Mouse (Mus musculus): ENCODE measurements around the gene Gm7029. TPM values are rescaled to one million over a fixed set of nuclear protein-coding genes. Genes with fewer than 3 reads are reported as not detected.

The Gm7029 gene
- total RNA-seq (2023) = not detected

DNA sequence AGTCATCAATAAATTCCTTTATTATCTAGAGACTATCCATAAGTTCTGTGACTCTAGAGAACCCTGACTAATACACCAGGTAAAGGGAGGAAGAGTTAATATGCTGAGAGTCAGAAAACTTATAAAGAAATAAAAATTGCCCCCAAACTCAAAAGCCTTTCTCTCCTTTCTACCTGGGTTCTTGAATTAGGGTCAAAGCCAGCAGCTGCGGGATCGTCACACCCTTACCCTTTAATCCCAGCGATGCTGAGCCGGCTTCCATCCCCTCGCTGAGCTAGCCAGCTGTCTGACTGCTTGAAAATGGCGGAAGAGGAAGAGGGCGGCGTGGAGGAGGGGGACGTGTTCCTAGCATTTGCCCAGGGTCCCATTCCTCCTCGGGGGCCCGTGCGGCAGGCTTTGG lies at the start of gene Gm7029:
TSS of gene Gm7029 (plus strand) at position 301 of the 400 bp plus-strand sequence.

DNA sequence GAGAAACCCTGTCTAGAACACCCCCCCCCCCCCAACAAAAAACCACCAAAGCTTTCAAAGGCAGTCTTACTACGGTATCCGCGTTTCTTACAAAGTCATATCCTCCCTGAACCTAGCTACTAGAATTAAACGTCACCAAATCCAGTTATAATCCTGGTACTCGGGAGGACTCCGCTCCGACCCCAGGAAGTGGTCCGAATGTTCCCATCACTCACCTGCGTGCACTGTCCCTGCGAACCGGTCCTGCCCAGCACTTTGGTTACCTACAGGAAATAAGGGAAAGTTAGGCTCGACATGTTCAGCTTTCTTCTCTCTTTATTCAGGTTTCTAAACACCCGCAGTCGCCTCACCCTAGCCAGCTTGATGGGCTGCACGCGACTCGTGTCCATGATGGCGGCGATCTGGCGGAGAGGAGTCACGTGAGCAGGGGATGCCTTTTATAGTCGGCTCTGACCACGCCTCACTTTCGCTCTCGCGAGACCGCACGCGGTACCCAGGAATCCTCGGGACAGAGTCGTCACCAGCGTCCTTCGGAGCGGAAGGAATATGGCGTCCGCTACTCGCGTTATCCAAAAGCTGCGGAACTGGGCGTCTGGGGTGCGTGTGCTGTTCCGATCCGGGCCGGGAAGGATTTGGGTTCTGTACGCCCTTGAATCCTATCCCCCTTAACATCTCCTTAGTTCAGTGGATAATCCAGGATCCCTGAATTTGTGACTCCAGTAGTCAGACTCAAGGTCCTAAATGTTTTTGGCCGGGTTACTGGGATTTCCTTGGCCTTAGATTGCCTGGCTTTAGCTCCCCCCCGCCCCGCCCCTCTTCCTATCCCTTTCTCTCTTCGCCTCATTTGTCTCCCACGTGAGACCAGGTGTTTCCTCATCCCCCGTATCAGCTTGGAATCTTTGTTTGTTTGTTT lies 49.3 kb upstream of the Gm7029 start, which contains the start of the genes Rps28 and Ndufa7:
TSS of gene Rps28 (minus strand) at position 479 of the 913 bp plus-strand sequence.
TSS of gene Ndufa7 (plus strand) at position 489 of the 913 bp plus-strand sequence.

DNA sequence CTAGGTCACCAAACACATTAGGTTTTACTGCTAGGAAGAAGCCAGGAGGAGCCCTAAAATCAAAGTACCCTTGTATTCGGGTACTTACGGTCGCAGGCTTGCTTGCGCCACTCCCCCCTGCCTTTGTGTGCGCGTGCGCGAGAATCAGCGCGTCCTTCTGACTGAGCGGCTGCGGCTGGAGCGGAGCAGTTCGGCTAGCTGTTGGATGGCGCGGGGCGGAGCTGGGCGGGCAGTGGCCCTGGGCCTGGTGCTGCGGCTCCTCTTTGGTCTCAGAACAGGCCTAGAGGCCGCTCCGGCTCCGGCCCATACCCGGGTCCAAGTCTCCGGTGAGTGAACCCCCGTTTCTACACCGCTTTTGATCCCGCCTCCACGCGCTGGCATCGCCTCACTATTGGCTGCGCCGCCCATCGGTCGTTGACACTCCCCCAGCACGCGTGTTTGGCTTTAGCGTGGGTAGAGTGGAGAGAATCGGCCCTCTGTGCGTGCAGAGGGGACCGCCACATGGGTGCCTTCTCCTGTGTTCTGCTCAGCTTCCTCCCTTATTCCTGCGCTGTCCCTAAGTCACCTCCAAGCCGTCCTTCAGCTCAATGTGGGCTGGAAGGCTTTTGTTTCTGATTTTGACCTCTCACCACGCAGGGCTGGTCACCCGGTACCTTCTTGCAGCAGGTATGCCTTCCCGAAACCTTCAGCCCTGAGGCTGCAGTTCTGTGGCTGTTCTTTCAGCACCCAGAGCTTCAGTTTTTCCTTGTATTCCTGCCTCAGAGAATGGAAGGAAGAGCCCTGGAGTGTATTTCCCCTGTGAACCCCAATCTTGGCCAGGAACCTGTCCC lies 30.5 kb upstream of the Gm7029 start, which contains the start of gene Cd320:
TSS of gene Cd320 (plus strand) at position 126 of the 830 bp plus-strand sequence.

DNA sequence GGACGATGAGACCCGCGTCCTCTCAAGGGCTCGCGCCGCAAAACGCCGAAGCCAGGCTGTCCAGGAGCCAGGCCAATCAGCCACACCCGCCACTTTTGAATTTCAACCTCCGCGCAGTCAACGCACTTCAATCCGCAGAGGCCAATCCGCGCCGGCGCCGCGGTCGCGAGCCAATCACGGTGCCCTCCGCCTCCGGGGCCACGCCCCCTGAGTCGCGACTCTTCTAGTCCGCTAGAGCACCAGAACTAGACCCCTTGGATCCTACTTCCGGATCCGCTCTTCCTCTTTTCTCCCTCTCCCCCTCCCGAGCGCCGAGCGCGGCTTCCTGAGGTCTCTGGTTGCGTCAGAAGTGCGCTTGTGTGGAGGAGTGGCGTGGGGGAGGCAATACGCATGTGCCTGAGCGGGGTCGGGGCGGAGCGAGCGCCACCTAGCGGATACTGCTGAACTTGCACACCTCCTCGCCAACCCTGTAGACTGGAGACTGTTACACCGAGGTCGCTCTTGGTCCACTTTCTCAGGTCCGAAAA lies 17.0 kb downstream of the Gm7029 start, which contains the start of gene Kifc1:
TSS of gene Kifc1 (minus strand) at position 129 of the 527 bp plus-strand sequence.

DNA sequence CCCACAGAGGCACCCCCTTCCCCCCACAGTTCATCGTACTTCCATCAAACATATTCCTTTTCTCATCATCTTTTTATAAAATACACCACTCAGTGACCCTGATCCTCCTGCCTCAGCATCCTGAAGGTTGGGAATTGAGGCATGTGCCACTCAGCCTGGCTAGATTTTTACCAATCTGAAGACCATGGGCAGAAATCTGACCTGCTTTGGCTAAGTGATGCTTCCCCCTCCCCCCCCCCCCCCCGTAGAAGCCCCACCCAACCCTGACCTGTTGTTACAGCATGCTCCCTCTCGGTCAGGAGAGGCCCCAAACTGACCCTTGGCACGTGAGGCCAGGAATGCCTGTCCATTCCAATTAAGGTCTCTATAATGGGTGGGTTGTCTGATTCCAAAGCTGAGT lies 31.2 kb downstream of the Gm7029 start, which contains the start of gene Platr17:
TSS of gene Platr17 (plus strand) at position 301 of the 400 bp plus-strand sequence.

DNA sequence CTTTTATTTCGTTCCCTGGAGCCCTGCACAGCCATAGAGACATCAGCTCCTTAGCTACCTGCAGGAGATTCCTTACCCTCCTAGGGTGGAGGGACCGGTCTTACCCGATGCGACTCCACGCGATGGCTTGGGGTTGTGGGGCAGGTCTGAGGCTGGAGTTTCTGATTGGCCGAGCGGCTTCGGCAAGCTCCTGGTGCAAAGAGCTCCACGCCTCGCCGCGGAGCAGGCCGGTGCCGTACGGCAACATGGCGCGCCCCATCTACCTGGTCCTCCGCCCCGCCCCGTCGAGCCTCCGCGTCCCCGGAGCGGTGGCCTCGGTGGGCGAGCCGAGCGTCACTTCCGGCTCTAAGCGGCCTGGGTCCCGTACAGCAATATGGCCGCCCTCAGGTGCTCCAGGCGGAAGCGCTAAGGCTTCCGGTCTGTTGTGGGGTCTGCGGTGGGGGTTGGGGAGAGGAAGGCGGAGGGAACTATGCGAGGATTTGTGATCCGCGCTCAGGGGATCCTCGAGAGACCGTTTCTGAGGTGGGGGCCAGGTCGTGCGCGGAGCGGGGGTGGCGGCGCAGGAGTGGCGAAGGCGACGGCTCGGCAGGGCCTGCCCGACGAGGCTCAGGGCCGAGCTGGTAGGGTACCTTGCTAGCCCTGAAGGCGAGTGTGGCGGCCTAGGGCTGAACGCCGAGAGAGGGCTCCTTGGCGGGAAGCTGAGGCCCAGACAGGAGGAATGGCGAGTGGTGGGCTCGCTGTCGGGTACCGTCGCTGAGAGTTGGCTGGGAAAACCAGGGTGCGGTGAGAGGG lies 35.6 kb downstream of the Gm7029 start, which contains the start of gene Daxx:
TSS of gene Daxx (plus strand) at position 338 of the 792 bp plus-strand sequence.

DNA sequence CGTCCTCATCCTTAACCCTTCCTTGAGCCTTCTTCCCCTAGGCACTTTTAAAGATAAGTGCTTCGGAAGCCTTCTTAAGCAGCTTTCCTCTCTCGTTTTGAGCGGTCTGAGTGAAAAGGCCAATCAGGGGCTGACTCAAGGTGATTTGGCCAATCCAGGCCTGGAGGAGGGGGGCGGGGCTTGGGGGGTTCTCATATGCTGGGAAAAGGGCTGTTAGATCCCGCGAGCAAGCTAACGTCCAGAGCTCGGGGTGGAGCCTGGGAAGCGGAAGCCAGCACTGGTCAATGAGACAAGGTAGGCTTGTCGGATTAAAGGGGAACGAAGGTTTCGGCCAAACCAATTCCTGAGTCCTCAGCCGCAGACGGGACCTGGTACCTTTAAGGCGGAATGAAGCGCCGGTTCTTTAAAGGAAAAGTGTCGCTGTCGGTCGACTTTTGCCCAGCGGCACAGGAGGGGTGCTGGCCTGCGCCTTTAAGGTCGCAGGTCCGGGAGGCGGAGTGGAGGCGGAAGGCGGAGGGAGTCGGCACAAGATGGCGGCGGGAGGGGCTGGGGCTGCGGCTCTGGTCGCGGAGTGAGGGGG lies 42.1 kb downstream of the Gm7029 start, which contains the start of the genes Tapbp and Zbtb22:
TSS of gene Tapbp (plus strand) at position 229 of the 580 bp plus-strand sequence.
TSS of gene Zbtb22 (plus strand) at position 234 of the 580 bp plus-strand sequence.

Other genes starting within 250 kb of the Gm7029 start
- 10 to 100 TPM; 49.5 to 51.0 TPM for gene Zfp414, start 244.7 kb upstream of the Gm7029 start, total RNA-seq (2023)
- gene Pram1, start 235.8 kb upstream of the Gm7029 start, total RNA-seq (2023) = 10 to 100 TPM; 28.9 to 42.0 TPM
- gene Hnrnpm, start 187.0 kb upstream of the Gm7029 start, total RNA-seq (2023) = 100 to 1,000 TPM; 235 to 317 TPM
- 10 to 100 TPM; 56.4 to 61.5 TPM for gene March2, start 155.2 kb upstream of the Gm7029 start, total RNA-seq (2023)
- gene Rab11b, start 113.3 kb upstream of the Gm7029 start, total RNA-seq (2023) = 100 to 1,000 TPM; 210 to 222 TPM
- gene Angptl4, start 92.0 kb upstream of the Gm7029 start, total RNA-seq (2023) = 1 to 10 TPM; 5.3 to 7.1 TPM
- 10 to 100 TPM; 17.2 to 17.8 TPM for gene Kank3, start 63.3 kb upstream of the Gm7029 start, total RNA-seq (2023)
- 1,000 to 10,000 TPM; 2,442 to 2,474 TPM for gene Rps28, start 49.3 kb upstream of the Gm7029 start, total RNA-seq (2023)
- 100 to 1,000 TPM; 123 to 158 TPM for gene Ndufa7, start 49.3 kb upstream of the Gm7029 start, total RNA-seq (2023)
- gene Cd320, start 30.7 kb upstream of the Gm7029 start, total RNA-seq (2023) = 1 to 10 TPM; 1.8 to 2.6 TPM
- gene Kifc1, start 16.8 kb downstream of the Gm7029 start, total RNA-seq (2023) = 1 to 10 TPM; 1.1 to 2.9 TPM
- 1 to 10 TPM in 1 of 2 experiments, not detected in 1; 4.0 TPM for gene Platr17, start 31.3 kb downstream of the Gm7029 start, total RNA-seq (2023)
- gene Daxx, start 35.6 kb downstream of the Gm7029 start, total RNA-seq (2023) = 10 to 100 TPM; 74.9 to 76.2 TPM
- gene Tapbp, start 42.1 kb downstream of the Gm7029 start, total RNA-seq (2023) = 100 to 1,000 TPM; 399 to 458 TPM
- 10 to 100 TPM; 32.1 to 39.3 TPM for gene Zbtb22, start 42.1 kb downstream of the Gm7029 start, total RNA-seq (2023)
- gene Rgl2, start 55.7 kb downstream of the Gm7029 start, total RNA-seq (2023) = 100 to 1,000 TPM; 186 to 207 TPM
- 10 to 100 TPM; 51.6 to 71.3 TPM for gene Pfdn6, start 66.5 kb downstream of the Gm7029 start, total RNA-seq (2023)
- 10 to 100 TPM; 30.5 to 34.8 TPM for gene Wdr46, start 66.8 kb downstream of the Gm7029 start, total RNA-seq (2023)
- gene B3galt4, start 77.7 kb downstream of the Gm7029 start, total RNA-seq (2023) = 10 to 100 TPM; 14.7 to 17.3 TPM
- gene Vps52, start 82.0 kb downstream of the Gm7029 start, total RNA-seq (2023) = 10 to 100 TPM; 48.0 to 57.5 TPM
- gene Rps18, start 82.2 kb downstream of the Gm7029 start, total RNA-seq (2023) = 100 to 1,000 TPM; 791 to 877 TPM
- 1,000 to 10,000 TPM; 3,154 to 3,159 TPM for gene H2-K1, start 126.5 kb downstream of the Gm7029 start, total RNA-seq (2023)
- 10 to 100 TPM; 31.1 to 31.8 TPM for gene Ring1, start 150.8 kb downstream of the Gm7029 start, total RNA-seq (2023)
- gene H2-Ke6, start 154.2 kb downstream of the Gm7029 start, total RNA-seq (2023) = 10 to 100 TPM; 58.7 to 60.7 TPM
- gene Slc39a7, start 157.8 kb downstream of the Gm7029 start, total RNA-seq (2023) = 100 to 1,000 TPM; 102 to 104 TPM
- gene Rxrb, start 158.0 kb downstream of the Gm7029 start, total RNA-seq (2023) = 100 to 1,000 TPM; 100 to 103 TPM
- gene Col11a2, start 165.6 kb downstream of the Gm7029 start, total RNA-seq (2023) = 1 to 10 TPM; 3.1 to 6.2 TPM
- 10 to 100 TPM; 12.2 to 18.9 TPM for gene H2-Oa, start 218.5 kb downstream of the Gm7029 start, total RNA-seq (2023)
- 100 to 1,000 TPM; 345 to 355 TPM for gene H2-DMa, start 245.7 kb downstream of the Gm7029 start, total RNA-seq (2023)
- gene Brd2, start 248.8 kb downstream of the Gm7029 start, total RNA-seq (2023) = 100 to 1,000 TPM; 367 to 380 TPM